Mouse (Mus musculus): Measurements from ENCODE around the gene S100pbp. TPM values are rescaled to one million over a fixed set of nuclear protein-coding genes. Genes with fewer than 3 reads are reported as not detected.

S100pbp gene
- polyA plus RNA-seq, 2 experiments from 2014 or later = 20.0 to 26.1 TPM

GRCm38 (mm10) chr4:129147552-129148103 lies 41.9 kb downstream of the S100pbp start:
- no peak for ATAC-seq

DNA sequence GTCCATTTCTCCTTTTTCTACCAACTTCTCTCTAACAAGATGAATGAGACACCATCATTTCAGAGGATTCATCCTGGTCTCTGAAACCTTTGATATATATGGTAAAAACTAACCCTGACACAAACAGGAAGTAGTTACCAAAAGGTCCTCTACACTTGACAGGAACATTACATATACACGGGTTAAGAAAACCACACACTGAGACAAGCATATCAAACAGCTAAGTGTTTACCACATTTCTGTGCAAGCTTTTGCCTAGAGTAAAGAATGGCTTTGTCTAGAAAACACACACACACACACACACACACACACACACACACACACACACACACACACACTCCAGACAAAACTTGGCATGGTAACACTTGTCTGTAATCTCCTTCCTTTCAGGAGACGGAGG lies 43.1 kb downstream of the S100pbp start:
- peak; percentile 58 for ATAC-seq

- ATAC-seq = no peak
Measured at GRCm38 (mm10) chr4:129145943-129146342, 43.6 kb downstream of the S100pbp start.

DNA sequence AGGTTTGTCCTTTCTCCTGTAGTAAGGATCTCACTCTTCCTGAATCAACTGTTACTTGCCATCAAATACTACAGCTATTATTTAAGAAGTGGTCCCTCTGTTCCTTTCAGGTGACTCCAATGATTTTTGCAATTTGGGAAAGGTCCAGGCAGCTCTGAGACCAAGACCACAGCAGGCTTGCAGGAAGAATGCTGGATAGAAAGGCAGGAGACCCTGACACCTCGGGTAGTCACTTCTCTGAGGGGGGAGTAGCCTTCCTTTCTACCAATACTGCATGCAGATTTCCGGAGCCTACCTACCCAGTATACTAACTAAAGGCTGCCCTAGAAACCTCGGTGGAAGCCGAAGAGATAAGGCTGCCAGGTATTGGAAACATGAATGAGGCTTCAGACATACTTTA lies 44.1 kb downstream of the S100pbp start:
- no peak for ATAC-seq

DNA sequence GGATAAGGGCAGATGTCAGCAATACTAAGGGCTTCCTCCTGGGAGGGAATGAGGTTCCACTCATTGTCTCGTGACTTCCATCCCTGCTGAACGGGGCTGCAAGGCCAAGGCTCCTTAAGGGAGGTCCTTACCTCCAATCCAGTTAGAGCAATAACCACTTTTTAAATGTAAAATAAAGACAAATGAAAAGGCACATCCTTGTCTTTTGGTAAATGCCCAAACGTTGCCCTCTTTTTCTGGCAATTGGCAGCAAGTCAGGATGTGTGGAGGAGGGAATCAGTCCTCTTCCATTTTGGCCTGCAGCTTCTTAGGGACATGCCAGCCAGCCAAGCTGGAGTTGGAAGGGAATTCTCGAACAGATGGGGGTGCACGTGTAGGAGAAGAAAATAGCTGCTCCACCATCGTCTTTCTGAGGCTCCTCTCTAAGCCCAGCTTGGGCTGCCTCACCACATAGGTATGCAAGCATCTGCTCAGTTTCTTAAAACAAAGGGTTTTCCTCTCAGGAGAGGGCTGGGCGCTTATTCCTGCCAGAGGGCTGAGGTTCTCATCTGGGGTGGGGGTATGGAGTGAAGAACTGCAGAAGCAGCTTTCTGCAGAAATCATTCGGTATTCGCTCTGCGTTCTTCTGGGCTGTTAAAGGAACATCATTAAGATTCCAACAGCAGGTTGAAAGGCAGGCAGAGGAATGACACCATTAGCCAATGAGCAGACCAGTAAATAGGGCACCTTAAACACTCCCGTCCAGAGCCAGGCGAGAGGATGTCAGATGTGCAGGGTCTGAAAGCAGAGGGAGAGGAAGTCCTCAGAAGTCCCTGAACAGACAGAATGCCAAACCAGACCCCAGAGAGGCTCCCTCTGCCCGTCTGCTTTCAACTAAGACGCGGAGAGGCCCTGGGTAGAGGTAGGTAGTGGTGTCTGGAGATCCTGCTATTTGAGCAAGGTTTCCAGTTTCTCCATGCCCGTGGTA lies 44.8 kb downstream of the S100pbp start:
- no peak for ATAC-seq

- ATAC-seq = no peak
Measured at GRCm38 (mm10) chr4:129143509-129143908, 46.0 kb downstream of the S100pbp start.

DNA sequence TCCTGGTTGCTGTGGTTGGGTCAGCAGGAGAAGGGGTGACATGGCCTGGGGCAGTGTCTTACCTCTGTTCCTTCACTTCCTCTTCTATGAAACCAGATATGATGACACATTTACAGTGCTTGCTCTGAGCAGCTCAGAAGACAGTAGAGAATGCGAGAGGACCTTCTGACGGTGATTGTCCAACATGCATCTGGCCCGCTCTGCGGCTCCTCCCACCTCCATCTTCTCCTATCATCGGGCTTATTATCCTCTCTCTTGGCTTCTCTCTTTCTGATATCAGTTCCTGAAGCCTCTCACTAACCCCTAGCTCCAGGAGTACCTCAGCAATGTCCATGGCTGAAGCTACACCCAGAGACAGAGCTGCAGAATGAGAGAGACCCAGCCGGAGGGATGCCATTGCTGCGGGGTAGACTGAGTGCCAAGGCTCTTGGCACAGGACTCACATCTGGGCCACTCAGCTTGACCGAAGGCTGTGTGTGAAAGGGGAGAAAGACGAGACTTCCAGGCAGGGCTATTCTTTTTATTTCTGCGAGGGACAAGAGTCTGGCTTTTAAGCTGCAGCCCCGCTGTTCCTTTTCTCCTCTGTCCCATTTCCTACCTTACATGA lies 47.0 kb downstream of the S100pbp start:
- ATAC-seq = no peak

GRCm38 (mm10) chr4:129141560-129142438 lies 47.7 kb downstream of the S100pbp start:
- no peak for ATAC-seq

DNA sequence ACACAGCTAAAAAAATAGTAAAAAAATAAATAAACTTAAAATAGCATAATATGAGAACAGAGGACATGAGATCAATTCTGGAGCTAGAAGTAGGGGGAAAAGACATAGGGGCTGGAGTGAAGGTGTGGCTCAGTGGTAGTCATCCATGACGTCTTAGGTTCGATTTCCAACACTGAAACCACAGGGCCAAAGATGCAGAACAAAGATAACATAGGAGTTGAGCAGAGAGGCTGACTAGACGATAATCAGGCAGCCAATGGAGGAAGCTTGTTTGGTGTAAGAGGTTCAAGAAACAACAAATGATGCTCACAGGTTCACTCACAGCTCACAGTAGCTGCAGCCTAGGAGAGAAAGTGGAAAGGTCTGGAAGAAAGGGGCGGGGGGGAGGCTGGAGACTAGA lies 48.7 kb downstream of the S100pbp start:
- no peak for ATAC-seq

DNA sequence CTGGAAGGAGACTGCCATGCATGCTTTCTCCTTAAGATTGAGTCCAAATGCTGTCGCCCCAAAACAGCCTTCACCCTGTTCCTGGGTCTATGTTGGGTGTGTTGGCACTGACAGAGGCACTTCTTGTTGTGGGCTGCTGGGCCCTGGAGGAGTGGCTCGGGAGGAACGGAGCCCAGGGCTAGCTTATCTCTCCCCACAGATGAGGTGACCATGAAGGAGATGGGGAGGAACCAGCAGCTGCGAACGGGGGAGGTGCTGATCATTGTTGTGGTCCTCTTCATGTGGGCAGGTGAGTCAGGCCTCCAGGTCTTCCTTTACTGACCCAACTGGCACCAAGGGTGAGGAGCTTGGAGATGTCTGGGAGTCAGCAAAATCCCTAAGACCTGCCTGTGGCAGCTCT lies 49.9 kb downstream of the S100pbp start:
- no peak for ATAC-seq

GRCm38 (mm10) chr4:129137392-129138321 lies 51.9 kb downstream of the S100pbp start:
- ATAC-seq = no peak

- no peak for ATAC-seq
Measured at GRCm38 (mm10) chr4:129136579-129137391, 52.7 kb downstream of the S100pbp start, which contains the start of gene Fndc5. TSS of gene Fndc5 (plus strand) at chr4:129136999.

DNA sequence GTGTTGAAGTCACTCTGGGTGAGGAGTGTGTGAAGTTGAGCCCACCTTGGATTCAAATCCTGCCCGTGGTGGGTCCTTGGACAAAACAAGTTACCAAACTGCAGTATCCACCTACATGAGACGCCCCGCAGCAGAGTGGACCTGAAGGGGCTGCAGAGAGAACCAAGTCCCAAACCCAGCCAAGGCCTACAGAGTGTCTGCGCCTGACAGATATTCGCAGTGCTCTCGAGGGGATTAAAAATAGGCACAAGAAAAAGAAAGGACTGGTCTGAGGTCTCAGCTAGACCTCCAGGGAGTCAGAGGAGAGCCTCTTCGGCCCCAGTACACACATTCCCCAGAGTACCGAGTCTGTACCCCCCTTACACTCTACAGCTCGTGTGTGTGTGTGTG lies 53.3 kb downstream of the S100pbp start:
- no peak for ATAC-seq

DNA sequence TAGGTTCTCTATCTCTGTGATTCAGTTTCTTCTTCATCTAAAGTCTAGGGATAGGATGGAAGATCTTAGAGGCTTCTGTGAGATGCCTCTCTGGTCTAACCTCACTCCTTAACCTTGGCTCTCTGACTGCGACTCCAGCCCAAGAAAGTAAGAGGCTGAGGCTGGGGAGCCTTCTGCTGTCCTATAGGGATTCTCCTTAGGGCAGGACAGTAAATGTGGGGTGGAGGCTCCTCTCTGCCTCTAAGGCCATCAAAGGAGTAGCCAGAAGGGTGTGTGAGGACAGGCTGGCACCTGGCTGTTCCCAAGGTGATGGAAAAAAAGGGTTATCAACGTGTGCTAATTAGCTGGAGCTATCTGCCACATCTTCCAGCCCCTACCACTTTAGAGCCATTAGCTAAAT lies 53.9 kb downstream of the S100pbp start:
- no peak for ATAC-seq

DNA sequence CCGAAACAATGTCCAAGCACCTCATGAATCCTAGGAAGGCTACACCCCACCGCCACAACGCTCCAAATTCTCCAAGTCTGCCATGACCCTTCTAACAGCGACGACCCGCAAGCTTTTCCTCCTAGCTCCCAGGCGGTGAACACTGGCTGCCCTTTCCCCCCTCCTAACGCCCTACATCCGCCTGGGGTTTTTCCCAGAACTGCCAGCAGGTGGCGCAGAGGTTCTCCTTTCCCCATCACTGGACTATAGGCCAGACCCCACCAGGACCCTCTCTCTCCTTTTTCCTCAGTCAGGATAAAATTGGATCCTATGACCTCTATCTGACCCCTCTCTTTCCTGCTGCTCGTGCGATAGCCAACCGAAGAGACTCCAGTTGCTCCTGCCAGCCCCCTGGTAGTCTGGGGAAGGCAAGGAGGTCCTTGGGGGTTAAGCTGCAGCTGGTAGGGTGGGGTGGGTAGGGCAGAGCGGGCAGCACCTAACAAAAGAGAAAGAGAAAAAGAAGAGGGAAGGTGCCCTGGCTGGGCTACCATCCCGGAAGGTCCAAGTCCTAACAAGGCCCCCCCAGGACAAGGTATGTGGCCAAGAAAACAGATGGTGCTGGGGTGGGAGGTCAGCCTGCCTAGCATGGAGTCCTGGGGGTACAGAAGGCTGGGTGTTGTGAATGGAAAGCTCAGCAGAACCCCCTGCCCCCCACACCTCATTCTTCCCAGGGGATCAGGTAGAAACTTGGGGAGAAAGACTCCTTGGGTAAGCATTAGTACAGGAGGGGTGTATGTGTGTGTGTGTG lies 54.5 kb downstream of the S100pbp start:
- peak; percentile 22 for ATAC-seq

DNA sequence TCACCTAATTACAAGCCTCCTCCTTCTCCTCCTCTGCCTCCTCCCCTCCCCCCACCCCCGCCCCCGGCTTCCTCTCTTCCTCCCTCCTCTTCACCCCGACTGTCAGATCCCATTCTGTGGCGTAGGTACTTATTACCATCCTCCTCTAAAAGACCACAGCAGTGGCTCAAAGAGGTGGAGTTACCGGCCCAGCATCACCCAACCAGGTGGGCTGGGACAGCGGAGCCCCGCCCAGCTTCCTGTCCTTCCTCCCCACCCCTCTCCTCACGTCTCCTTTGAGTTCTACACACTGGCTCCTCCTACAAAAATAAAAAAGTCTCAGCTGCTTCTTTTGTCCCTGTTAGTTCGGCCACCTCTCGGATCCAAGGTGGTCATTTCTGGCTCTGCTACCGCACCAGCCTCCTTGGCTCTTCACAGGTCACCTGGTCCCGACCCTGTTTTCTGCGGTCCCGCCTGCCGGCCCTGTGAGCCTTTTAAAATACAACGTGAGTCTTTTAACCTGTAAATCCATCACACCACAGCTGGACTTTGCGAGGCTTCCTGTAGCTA lies 58.7 kb downstream of the S100pbp start:
- peak; percentile 92 for ATAC-seq

DNA sequence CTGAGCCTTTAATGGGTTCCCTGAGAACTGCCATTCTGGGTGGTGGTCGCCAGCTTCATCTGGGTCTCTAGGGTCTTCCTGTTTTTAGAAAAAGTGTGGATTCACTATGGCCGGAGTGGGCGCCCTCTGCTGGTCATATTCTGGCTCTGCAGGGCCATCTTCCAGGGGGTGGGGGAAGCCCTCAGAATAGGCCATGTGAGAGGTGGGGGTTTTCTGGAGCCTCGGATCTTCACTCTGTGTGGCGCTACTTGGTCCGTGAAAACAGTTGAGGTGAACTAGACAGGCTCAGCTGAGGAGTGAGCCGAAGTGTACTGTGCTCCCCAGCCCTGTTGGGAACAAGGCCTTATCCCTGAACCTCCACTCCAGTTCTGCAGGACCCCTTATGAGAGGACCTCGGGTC lies 59.4 kb downstream of the S100pbp start:
- peak; percentile 68 for ATAC-seq

DNA sequence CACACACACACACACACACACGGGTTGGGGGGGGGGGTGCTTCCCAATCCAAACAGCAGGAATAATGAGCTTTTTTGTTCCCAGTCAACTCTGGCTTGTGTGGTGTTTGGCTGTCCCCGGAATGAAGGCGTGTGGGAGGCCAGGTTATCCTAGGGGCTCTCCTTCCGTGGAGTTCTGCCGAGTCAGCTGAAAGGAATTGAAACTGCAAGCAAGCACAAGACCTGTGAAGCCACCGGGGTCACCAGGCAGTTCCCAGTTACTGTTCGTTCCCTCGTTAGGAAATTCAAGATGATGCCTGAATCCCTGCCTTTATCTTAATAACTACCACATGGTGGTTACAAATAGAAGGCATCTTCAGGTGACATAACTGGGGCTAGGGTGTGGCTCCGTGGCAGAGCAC lies 60.1 kb downstream of the S100pbp start:
- no peak for ATAC-seq

GRCm38 (mm10) chr4:129128582-129129338 lies 60.8 kb downstream of the S100pbp start:
- no peak for ATAC-seq
